Mouse (Mus musculus): Measurements from ENCODE around the gene Nrp1. TPM values are rescaled to one million over a fixed set of nuclear protein-coding genes. Genes with fewer than 3 reads are reported as not detected.

The Nrp1 gene
- total RNA-seq, 2 experiments from 2014 or later, result 109 to 121 TPM

GRCm38 (mm10) chr8:128470097-128470496 lies 111.7 kb downstream of the Nrp1 start:
- no peak for DNase-seq

GRCm38 (mm10) chr8:128471186-128471585 lies 112.8 kb downstream of the Nrp1 start:
- DNase-seq, result no peak

GRCm38 (mm10) chr8:128472871-128473270 lies 114.5 kb downstream of the Nrp1 start:
- no peak for DNase-seq

- no peak for DNase-seq
These were observed 115.2 kb downstream of the Nrp1 start for GRCm38 (mm10) chr8:128473456-128474239.

- no peak for DNase-seq
These were observed 116.2 kb downstream of the Nrp1 start for GRCm38 (mm10) chr8:128474614-128475013.

- no peak for DNase-seq
These were observed 117.8 kb downstream of the Nrp1 start for GRCm38 (mm10) chr8:128476206-128476605.

- no peak for DNase-seq
These were observed 119.6 kb downstream of the Nrp1 start for GRCm38 (mm10) chr8:128478017-128478416.

GRCm38 (mm10) chr8:128479309-128480013 lies 121.1 kb downstream of the Nrp1 start:
- no peak for DNase-seq

- no peak for DNase-seq
These were observed 122.7 kb downstream of the Nrp1 start for GRCm38 (mm10) chr8:128480896-128481665.

GRCm38 (mm10) chr8:128483344-128483743 lies 124.9 kb downstream of the Nrp1 start:
- DNase-seq, result no peak

GRCm38 (mm10) chr8:128484720-128485124 lies 126.3 kb downstream of the Nrp1 start:
- DNase-seq, result no peak

- DNase-seq, result no peak
These were observed 127.6 kb downstream of the Nrp1 start for GRCm38 (mm10) chr8:128486043-128486442.

- no peak for DNase-seq
These were observed 129.8 kb downstream of the Nrp1 start for GRCm38 (mm10) chr8:128487966-128488931.

GRCm38 (mm10) chr8:128489351-128489750 lies 130.9 kb downstream of the Nrp1 start:
- DNase-seq, result no peak

GRCm38 (mm10) chr8:128491126-128492067 lies 133.0 kb downstream of the Nrp1 start:
- DNase-seq, result no peak

GRCm38 (mm10) chr8:128493801-128494200 lies 135.4 kb downstream of the Nrp1 start:
- DNase-seq, result no peak

- no peak for DNase-seq
These were observed 140.4 kb downstream of the Nrp1 start for GRCm38 (mm10) chr8:128498836-128499235.

- DNase-seq, result no peak
These were observed 145.9 kb downstream of the Nrp1 start for GRCm38 (mm10) chr8:128504136-128504829.

- DNase-seq, result no peak
These were observed 147.5 kb downstream of the Nrp1 start for GRCm38 (mm10) chr8:128505866-128506265.

- no peak for DNase-seq
These were observed 150.3 kb downstream of the Nrp1 start for GRCm38 (mm10) chr8:128508723-128509122.
